Mouse (Mus musculus) forebrain, embryonic 15.5 days (tissue): Measurements from ENCODE around the gene Gtpbp1. TPM values are rescaled to one million over a fixed set of nuclear protein-coding genes. Genes with fewer than 3 reads are reported as not detected.

Experiments
- ATAC-seq: fragments of 200-750 bp; cut with Nextera tagmentation; replicated peaks from 2 replicates; pipeline ENCODE4 v1.8.0; 2017; ENCODE audit warnings: mild to moderate bottlenecking, moderate TSS enrichment, moderate library complexity
- H3K27ac ChIP-seq: fragments of 300-500 bp; sonication (generic); replicated peaks from 2 replicates; pipeline ENCODE4 v1.5.1; 2015; ENCODE audit warnings: mild to moderate bottlenecking, inconsistent platforms
- H3K27me3 ChIP-seq: fragments of 300-500 bp; sonication (generic); 2 replicates; pipeline ENCODE4 v1.6.1; 2015; ENCODE audit warnings: inconsistent platforms
- H3K36me3 ChIP-seq: fragments of 300-500 bp; sonication (generic); 2 replicates; pipeline ENCODE4 v1.6.1; 2015; ENCODE audit warnings: mild to moderate bottlenecking, inconsistent platforms
- H3K4me1 ChIP-seq: fragments of 300-500 bp; sonication (generic); 2 replicates; pipeline ENCODE4 v1.6.1; 2015; ENCODE audit warnings: inconsistent platforms
- H3K4me2 ChIP-seq: fragments of 300-500 bp; sonication (generic); replicated peaks from 2 replicates; pipeline ENCODE4 v1.6.1; 2015; ENCODE audit warnings: mild to moderate bottlenecking, inconsistent platforms
- H3K4me3 ChIP-seq: fragments of 300-500 bp; sonication (generic); 2 replicates; pipeline ENCODE4 v1.5.1; 2015; ENCODE audit warnings: mild to moderate bottlenecking, inconsistent platforms
- H3K9ac ChIP-seq: fragments of 300-500 bp; sonication (generic); replicated peaks from 2 replicates; pipeline ENCODE4 v1.6.1; 2015; ENCODE audit warnings: mild to moderate bottlenecking, inconsistent platforms
- H3K9me3 ChIP-seq: fragments of 300-500 bp; sonication (generic); 2 replicates; pipeline ENCODE4 v1.6.1; 2016; ENCODE audit warnings: inconsistent platforms
- WGBS: fragments of 180-500 bp; shearing (Covaris S2); methylation state at CpG from one replicate; pipeline ENCODE4 v1.1.7; 2015; ENCODE audit warnings: mixed read lengths; 5-methylcytosine and 5-hydroxymethylcytosine counted together
- polyA plus RNA-seq: library from polyadenylated mRNA; unstranded; fragments of >200 nt; fragmentation: Nextera tagmentation; extraction: Ambion mirVana; gene quantifications from 2 replicates; pipeline ENCODE4 v1.2.1, GENCODE M21; 2015

Gene Gtpbp1
- polyA plus RNA-seq, 1 experiment from 2014 or later, result 53.9 TPM

GRCm38 (mm10) chr15:79731554-79731953, 40.9 kb downstream of the Gtpbp1 start:
- Histone ChIP-seq H3K4me2 (no peak overlapping the region), H3K4me3 (no peak overlapping the region), H3K4me1 (no peaks in the 10 kb centered on the region), H3K9me3 (no peaks in the 10 kb centered on the region), H3K27ac (no peak overlapping the region), H3K27me3 (no peaks in the 10 kb centered on the region), H3K9ac (no peak overlapping the region), H3K36me3 (peaks cover 82% of the 10 kb centered on the region)
- WGBS, result 64% methylated on average over 7 of the region's 7 CpGs
- no peak for ATAC-seq

DNA sequence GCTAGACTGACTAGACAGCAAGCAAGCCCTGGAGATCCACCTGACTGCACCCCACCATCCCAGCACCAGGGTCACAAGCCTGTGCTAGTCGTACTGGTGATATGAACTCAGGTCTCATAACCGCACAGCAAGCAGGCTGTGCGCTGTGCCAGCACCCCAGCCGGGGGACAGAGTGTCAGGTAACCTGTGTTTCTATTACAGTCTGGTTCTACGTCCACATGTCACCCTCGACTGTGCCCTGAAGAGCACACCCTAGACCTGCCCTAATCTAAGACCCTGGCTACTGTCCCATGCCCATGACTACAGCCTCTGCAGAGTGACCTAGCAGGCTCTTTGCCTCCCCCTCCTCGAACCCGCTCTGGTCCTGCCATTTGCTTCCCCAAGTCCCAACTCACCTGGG, 42.5 kb downstream of the Gtpbp1 start:
- ATAC-seq, result no peak
- Histone ChIP-seq H3K9ac (no peak overlapping the region), H3K4me3 (no peak overlapping the region), H3K27ac (no peak overlapping the region), H3K4me1 (no peaks in the 10 kb centered on the region), H3K27me3 (no peaks in the 10 kb centered on the region), H3K9me3 (no peaks in the 10 kb centered on the region), H3K36me3 (peaks cover 82% of the 10 kb centered on the region), H3K4me2 (no peak overlapping the region)
- 97% methylated on average over 8 of the region's 8 CpGs for WGBS

- Histone ChIP-seq H3K27ac (no peak overlapping the region), H3K36me3 (peaks cover 82% of the 10 kb centered on the region), H3K27me3 (no peaks in the 10 kb centered on the region), H3K9ac (no peak overlapping the region), H3K9me3 (no peaks in the 10 kb centered on the region), H3K4me1 (peaks cover 4% of the 10 kb centered on the region; the same call in 1 of the 2 replicates), H3K4me2 (no peak overlapping the region), H3K4me3 (no peak overlapping the region)
- no peak for ATAC-seq
- 85% methylated on average over 4 of the region's 4 CpGs for WGBS
Measured at GRCm38 (mm10) chr15:79733640-79734039, 43.0 kb downstream of the Gtpbp1 start.

- Histone ChIP-seq H3K4me3 (no peak overlapping the region), H3K27me3 (no peaks in the 10 kb centered on the region), H3K9me3 (no peaks in the 10 kb centered on the region), H3K4me1 (peaks cover 8% of the 10 kb centered on the region; the same call in 1 of the 2 replicates), H3K36me3 (peaks cover 82% of the 10 kb centered on the region), H3K4me2 (no peak overlapping the region), H3K9ac (no peak overlapping the region), H3K27ac (no peak overlapping the region)
- no peak for ATAC-seq
- 92% methylated on average over 8 of the region's 8 CpGs for WGBS
Measured at GRCm38 (mm10) chr15:79734311-79734710, 43.7 kb downstream of the Gtpbp1 start.

GRCm38 (mm10) chr15:79740739-79741138, 50.1 kb downstream of the Gtpbp1 start:
- H3K4me3 ChIP-seq, result peak overlapping the region; percentile 81
- 86% methylated on average over 3 of the region's 3 CpGs for WGBS
- no peak for ATAC-seq

GRCm38 (mm10) chr15:79741173-79741858, 50.7 kb downstream of the Gtpbp1 start:
- Histone ChIP-seq H3K9ac (peak overlapping the region; percentile 87), H3K4me3 (peak overlapping the region; percentile 81), H3K36me3 (peaks cover 34% of the 10 kb centered on the region), H3K4me1 (peaks cover 36% of the 10 kb centered on the region), H3K4me2 (peak overlapping the region; percentile 60), H3K9me3 (no peaks in the 10 kb centered on the region), H3K27ac (peak overlapping the region; percentile 66), H3K27me3 (no peaks in the 10 kb centered on the region)
- 30% methylated on average over 14 of the region's 14 CpGs for WGBS
- ATAC-seq, result no peak

More at GRCm38 (mm10) chr15:79740739-79741138, 50.1 kb downstream of the Gtpbp1 start:
- peak overlapping the region; percentile 60 for H3K4me2 ChIP-seq
- peaks cover 39% of the 10 kb centered on the region for H3K36me3 ChIP-seq
- peaks cover 36% of the 10 kb centered on the region for H3K4me1 ChIP-seq
- no peaks in the 10 kb centered on the region for H3K27me3 ChIP-seq
- H3K9me3 ChIP-seq, result no peaks in the 10 kb centered on the region
- H3K27ac ChIP-seq, result no peak overlapping the region
- H3K9ac ChIP-seq, result no peak overlapping the region

GRCm38 (mm10) chr15:79741921-79742705, 51.5 kb downstream of the Gtpbp1 start, which contains the start of gene Sun2:
Gene Sun2, minus strand, starts transcription at chr15:79742536.
- WGBS, result under 1% methylated on average over 76 of the region's 93 CpGs
- H3K27ac ChIP-seq, result peak within 1 kb of the TSS; percentile 66
- ATAC-seq, result peak; percentile 95
- no peaks in the 10 kb centered on the region for H3K27me3 ChIP-seq
- H3K9ac ChIP-seq, result peak within 1 kb of the TSS; percentile 87
- H3K4me2 ChIP-seq, result peak within 1 kb of the TSS; percentile 60
- H3K36me3 ChIP-seq, result peaks cover 26% of the 10 kb centered on the region
- H3K4me1 ChIP-seq, result peaks cover 36% of the 10 kb centered on the region
- no peaks in the 10 kb centered on the region for H3K9me3 ChIP-seq
- peak within 1 kb of the TSS; percentile 81 for H3K4me3 ChIP-seq

- Histone ChIP-seq H3K9ac (peak overlapping the region; percentile 87), H3K27me3 (no peaks in the 10 kb centered on the region), H3K36me3 (peaks cover 21% of the 10 kb centered on the region), H3K27ac (peak overlapping the region; percentile 66), H3K4me2 (peak overlapping the region; percentile 60), H3K4me3 (peak overlapping the region; percentile 81), H3K4me1 (peaks cover 36% of the 10 kb centered on the region), H3K9me3 (no peaks in the 10 kb centered on the region)
- WGBS, result 0% methylated on average over 23 of the region's 23 CpGs
- no peak for ATAC-seq
Measured at GRCm38 (mm10) chr15:79742706-79743023, 52.0 kb downstream of the Gtpbp1 start.

DNA sequence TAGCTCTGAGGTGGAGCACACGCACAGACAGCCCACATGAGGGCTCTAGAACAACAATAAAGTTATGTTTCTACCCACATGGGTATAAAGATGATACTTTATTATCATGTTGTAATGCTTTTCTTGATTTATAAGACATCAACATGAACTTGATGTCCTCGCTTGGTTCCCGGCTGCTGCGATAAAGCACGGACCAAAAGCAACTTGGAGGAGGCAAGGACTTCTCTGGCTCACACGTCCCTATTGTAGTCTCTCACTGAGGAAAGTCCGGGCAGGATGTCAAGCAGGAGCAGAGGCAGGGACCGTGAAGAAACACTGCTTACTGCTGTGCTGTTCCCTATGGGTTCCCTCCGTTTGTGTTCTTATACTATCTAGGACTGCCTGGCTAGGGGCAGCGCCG, 53.4 kb downstream of the Gtpbp1 start:
- 93% methylated on average over 11 of the region's 11 CpGs for WGBS
- peaks cover 28% of the 10 kb centered on the region for H3K4me1 ChIP-seq
- no peak overlapping the region for H3K9ac ChIP-seq
- no peaks in the 10 kb centered on the region for H3K27me3 ChIP-seq
- no peak overlapping the region for H3K4me2 ChIP-seq
- no peaks in the 10 kb centered on the region for H3K9me3 ChIP-seq
- H3K36me3 ChIP-seq, result peaks cover 8% of the 10 kb centered on the region; the same call in 1 of the 2 replicates
- no peak overlapping the region for H3K27ac ChIP-seq
- ATAC-seq, result no peak
- H3K4me3 ChIP-seq, result no peak overlapping the region

DNA sequence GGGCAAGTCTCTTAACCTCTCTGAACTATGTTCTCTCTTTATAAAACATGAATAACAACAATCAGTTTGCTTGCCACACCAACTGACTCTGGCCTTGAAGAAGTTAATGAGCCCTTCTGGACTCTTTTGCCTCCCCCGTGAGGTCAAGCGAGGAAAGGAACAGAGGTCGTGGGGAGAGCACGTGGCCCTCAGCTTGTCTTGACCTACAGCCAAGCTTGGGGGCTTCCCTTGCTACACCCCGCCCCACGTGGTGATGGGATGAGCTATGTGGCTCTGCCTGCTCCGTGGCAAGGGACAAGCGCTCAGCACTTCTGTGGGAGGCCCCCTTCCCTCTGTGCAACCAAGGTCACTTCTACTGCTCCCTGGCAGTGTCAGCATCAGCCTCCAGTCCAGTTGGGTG, 54.1 kb downstream of the Gtpbp1 start:
- Histone ChIP-seq H3K4me1 (peaks cover 25% of the 10 kb centered on the region), H3K36me3 (0 out of 2 replicates have a peak, but pooled peaks cover under 1% of the 10 kb centered on the region)
- 80% methylated on average over 8 of the region's 8 CpGs for WGBS

GRCm38 (mm10) chr15:79745312-79745711, 54.7 kb downstream of the Gtpbp1 start:
- H3K9ac ChIP-seq, result no peak overlapping the region
- WGBS, result 87% methylated on average over 10 of the region's 10 CpGs

More for the DNA sequence above, 54.1 kb downstream of the Gtpbp1 start:
- Histone ChIP-seq H3K4me2 (no peak overlapping the region), H3K27me3 (no peaks in the 10 kb centered on the region), H3K9me3 (no peaks in the 10 kb centered on the region), H3K9ac (no peak overlapping the region), H3K27ac (no peak overlapping the region), H3K4me3 (no peak overlapping the region)
- ATAC-seq, result no peak

DNA sequence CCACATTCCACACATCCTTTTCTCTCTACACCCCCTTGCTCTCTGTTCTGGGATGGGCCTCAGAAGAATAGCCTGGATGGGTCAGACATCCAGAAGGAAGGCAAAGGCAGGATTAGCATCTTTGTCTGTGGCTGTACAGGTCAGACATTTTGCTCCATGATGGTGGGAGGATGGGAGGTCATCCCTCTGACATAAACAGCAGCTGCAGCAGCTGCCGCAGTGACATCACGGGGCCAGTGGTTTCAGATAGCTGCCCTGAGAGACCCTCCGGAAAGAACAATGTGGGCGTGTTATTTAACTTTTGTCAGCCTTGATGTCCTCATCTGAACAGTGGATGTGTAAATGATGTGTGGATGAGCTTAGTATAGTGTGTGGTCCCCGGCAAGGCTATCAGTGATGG, 55.2 kb downstream of the Gtpbp1 start:
- Histone ChIP-seq H3K27ac (no peak overlapping the region), H3K9ac (no peak overlapping the region), H3K9me3 (no peaks in the 10 kb centered on the region), H3K4me1 (peaks cover 13% of the 10 kb centered on the region), H3K36me3 (no peaks in the 10 kb centered on the region), H3K4me3 (no peak overlapping the region), H3K27me3 (no peaks in the 10 kb centered on the region), H3K4me2 (no peak overlapping the region)
- 88% methylated on average over 5 of the region's 5 CpGs for WGBS
- no peak for ATAC-seq

More at GRCm38 (mm10) chr15:79745312-79745711, 54.7 kb downstream of the Gtpbp1 start:
- no peak for ATAC-seq
- Histone ChIP-seq H3K36me3 (no peaks in the 10 kb centered on the region), H3K9me3 (no peaks in the 10 kb centered on the region), H3K4me1 (peaks cover 19% of the 10 kb centered on the region), H3K27ac (no peak overlapping the region), H3K4me3 (no peak overlapping the region), H3K27me3 (no peaks in the 10 kb centered on the region), H3K4me2 (no peak overlapping the region)
